Mouse (Mus musculus) heart, embryonic 14.5 days (tissue): Measurements from ENCODE around the gene Hsf2bp. TPM values are rescaled to one million over a fixed set of nuclear protein-coding genes. Genes with fewer than 3 reads are reported as not detected.

ENCODE experiments used
- ATAC-seq: fragments of 200-750 bp; cut with Nextera tagmentation; 2 replicates; pipeline ENCODE4 v1.8.0; 2017; ENCODE audit warnings: low read depth, moderate TSS enrichment; ENCODE audit not compliant: insufficient number of reproducible peaks, insufficient read depth, low FRiP score
- H3K27ac ChIP-seq, 2 experiments: fragments of 200-500 bp in 1 of 2; fragments of 300-500 bp in 1 of 2; sonication (generic) in 1 of 2; replicated peaks in 1 of 2; 2 replicates each; pipeline ENCODE4 v1.5.1; 2012 to 2014; ENCODE audit warnings: low read depth in 2 of 2, low read length in 2 of 2, control low read depth in 1 of 2, mild to moderate bottlenecking in 1 of 2, mixed read lengths in 1 of 2; ENCODE audit not compliant: control insufficient read depth in 1 of 2, insufficient read depth in 1 of 2
- H3K27me3 ChIP-seq: fragments of 300-500 bp; sonication (generic); 2 replicates; pipeline ENCODE4 v1.6.1; 2014; ENCODE audit warnings: mild to moderate bottlenecking, low read length, control low read depth; ENCODE audit not compliant: control insufficient read depth, insufficient read depth
- H3K36me3 ChIP-seq: fragments of 300-500 bp; sonication (generic); 2 replicates; pipeline ENCODE4 v1.6.1; 2014; ENCODE audit warnings: mild to moderate bottlenecking, control low read depth, low read length, mixed read lengths; ENCODE audit not compliant: control insufficient read depth, insufficient read depth
- H3K4me1 ChIP-seq, 2 experiments: fragments of 200-500 bp in 1 of 2; fragments of 300-500 bp in 1 of 2; sonication (generic) in 1 of 2; 2 replicates each; pipeline ENCODE4 v1.6.1; 2012 to 2014; ENCODE audit warnings: low read length in 2 of 2, control low read depth in 1 of 2, mixed read lengths in 1 of 2; ENCODE audit not compliant: control insufficient read depth in 2 of 2, insufficient read depth in 2 of 2
- H3K4me2 ChIP-seq: fragments of 300-500 bp; sonication (generic); 2 replicates; pipeline ENCODE4 v1.6.1; 2014; ENCODE audit warnings: mild to moderate bottlenecking, low read length
- H3K4me3 ChIP-seq, 2 experiments: fragments of 200-500 bp in 1 of 2; fragments of 300-500 bp in 1 of 2; sonication (generic) in 1 of 2; 2 replicates each; pipeline ENCODE4 v1.5.1; 2012 to 2014; ENCODE audit warnings: low read length in 2 of 2, mild to moderate bottlenecking in 2 of 2, control low read depth in 1 of 2, low read depth in 1 of 2, moderate library complexity in 1 of 2; ENCODE audit not compliant: control insufficient read depth in 1 of 2, insufficient read depth in 1 of 2
- H3K9ac ChIP-seq: fragments of 300-500 bp; sonication (generic); 2 replicates; pipeline ENCODE4 v1.6.1; 2014; ENCODE audit warnings: mild to moderate bottlenecking, low read length
- H3K9me3 ChIP-seq: fragments of 300-500 bp; sonication (generic); 2 replicates; pipeline ENCODE4 v1.6.1; 2016; ENCODE audit warnings: low read length, control low read depth; ENCODE audit not compliant: control insufficient read depth
- WGBS: fragments of 180-500 bp; shearing (Covaris S2); extraction: QIAGEN DNeasy Blood & Tissue Kit; methylation state at CpG from one replicate; pipeline ENCODE4 v1.1.7; 2014; 5-methylcytosine and 5-hydroxymethylcytosine counted together
- polyA plus RNA-seq: library from polyadenylated mRNA; unstranded; fragments of >200 nt; fragmentation: Nextera tagmentation; extraction: Ambion mirVana; gene quantifications from 2 replicates; pipeline ENCODE4 v1.2.1, GENCODE M21; 2014

Hsf2bp gene
- polyA plus RNA-seq, 1 experiment from 2014 or later, result 0.11 TPM

GRCm38 (mm10) chr17:32052237-32053080 is 16.3 kb upstream of the Hsf2bp start:
- H3K27me3 ChIP-seq, result no peaks in the 10 kb centered on the region
- H3K27ac ChIP-seq, result peak overlapping the region in 1 of 2 experiments; percentile 17; a peak in 2 of 4 replicates
- no peak for ATAC-seq
- no peaks in the 10 kb centered on the region for H3K9me3 ChIP-seq
- H3K4me2 ChIP-seq, result no peak overlapping the region
- H3K4me3 ChIP-seq, result no peak overlapping the region
- H3K9ac ChIP-seq, result no peak overlapping the region
- H3K36me3 ChIP-seq, result peaks cover 98% of the 10 kb centered on the region
- WGBS, result 58% methylated on average over 5 of the region's 5 CpGs
- H3K4me1 ChIP-seq, result peaks cover 0 to 6% of the 10 kb centered on the region in 2 experiments; a peak in 1 of 4 replicates

- ATAC-seq, result no peak
- 93% methylated on average over 6 of the region's 6 CpGs for WGBS
- Histone ChIP-seq H3K4me2 (no peak overlapping the region), H3K27me3 (no peaks in the 10 kb centered on the region), H3K27ac (no peak overlapping the region), H3K4me1 (peaks cover 0 to 8% of the 10 kb centered on the region in 2 experiments; a peak in 1 of 4 replicates), H3K4me3 (no peak overlapping the region), H3K9ac (no peak overlapping the region), H3K36me3 (peaks cover 96% of the 10 kb centered on the region), H3K9me3 (no peaks in the 10 kb centered on the region)
Observed at GRCm38 (mm10) chr17:32050609-32051008, 14.5 kb upstream of the Hsf2bp start.

- Histone ChIP-seq H3K36me3 (peaks cover 89% of the 10 kb centered on the region), H3K9me3 (no peaks in the 10 kb centered on the region), H3K4me3 (no peak overlapping the region), H3K4me1 (peaks cover 0 to 11% of the 10 kb centered on the region in 2 experiments; a peak in 1 of 4 replicates), H3K27ac (no peak overlapping the region), H3K9ac (no peak overlapping the region), H3K4me2 (no peak overlapping the region), H3K27me3 (no peaks in the 10 kb centered on the region)
- 89% methylated on average over 4 of the region's 4 CpGs for WGBS
- no peak for ATAC-seq
Observed at GRCm38 (mm10) chr17:32049914-32050313, 13.8 kb upstream of the Hsf2bp start.

GRCm38 (mm10) chr17:32048351-32048750 is 12.2 kb upstream of the Hsf2bp start:
- no peak overlapping the region for H3K9ac ChIP-seq
- no peak overlapping the region for H3K4me2 ChIP-seq
- no peak overlapping the region for H3K4me3 ChIP-seq
- no peak overlapping the region for H3K27ac ChIP-seq
- peaks cover 0 to 11% of the 10 kb centered on the region in 2 experiments; a peak in 1 of 4 replicates for H3K4me1 ChIP-seq
- H3K27me3 ChIP-seq, result no peaks in the 10 kb centered on the region
- no peak for ATAC-seq
- WGBS, result 90% methylated on average over 5 of the region's 5 CpGs
- H3K9me3 ChIP-seq, result no peaks in the 10 kb centered on the region
- peaks cover 73% of the 10 kb centered on the region for H3K36me3 ChIP-seq

GRCm38 (mm10) chr17:32046541-32046940 is 10.4 kb upstream of the Hsf2bp start:
- Histone ChIP-seq H3K4me1 (0 out of 4 replicates have a peak, but pooled peaks cover 0 to 5% of the 10 kb centered on the region in 2 experiments), H3K9me3 (no peaks in the 10 kb centered on the region), H3K27me3 (no peaks in the 10 kb centered on the region), H3K4me3 (no peak overlapping the region), H3K9ac (no peak overlapping the region), H3K27ac (no peak overlapping the region), H3K4me2 (no peak overlapping the region), H3K36me3 (peaks cover 55% of the 10 kb centered on the region)
- no peak for ATAC-seq
- 86% methylated on average over 5 of the region's 5 CpGs for WGBS

GRCm38 (mm10) chr17:32040263-32040662 is 4.1 kb upstream of the Hsf2bp start:
- 82% methylated on average over 10 of the region's 10 CpGs for WGBS
- H3K36me3 ChIP-seq, result 0 out of 2 replicates have a peak, but pooled peaks cover 8% of the 10 kb centered on the region
- no peak overlapping the region for H3K4me2 ChIP-seq
- no peak for ATAC-seq
- peaks cover 8 to 17% of the 10 kb centered on the region in 2 experiments for H3K4me1 ChIP-seq
- no peak overlapping the region for H3K4me3 ChIP-seq
- H3K27me3 ChIP-seq, result no peaks in the 10 kb centered on the region
- H3K9ac ChIP-seq, result no peak overlapping the region
- H3K27ac ChIP-seq, result no peak overlapping the region
- H3K9me3 ChIP-seq, result no peaks in the 10 kb centered on the region

GRCm38 (mm10) chr17:32036509-32037438 is 625 bp upstream of the Hsf2bp start:
- 0 out of 2 replicates have a peak, but pooled peaks have one; percentile 23 for ATAC-seq
- Histone ChIP-seq H3K27me3 (no peaks in the 10 kb centered on the region), H3K4me1 (peaks cover 8 to 16% of the 10 kb centered on the region in 2 experiments), H3K4me3 (peak overlapping the region; percentile 68 to 87), H3K27ac (peak overlapping the region; percentile 35 to 73; a peak in 3 of 4 replicates), H3K4me2 (peak overlapping the region; percentile 96), H3K9ac (peak overlapping the region; percentile 85), H3K9me3 (no peaks in the 10 kb centered on the region), H3K36me3 (0 out of 2 replicates have a peak, but pooled peaks cover 8% of the 10 kb centered on the region)
- WGBS, result 1% methylated on average over 45 of the region's 46 CpGs
